Mouse (Mus musculus) pancreas, adult 10 weeks (tissue): ENCODE results near the gene Olfr24. TPM values are rescaled to one million over a fixed set of nuclear protein-coding genes. Genes with fewer than 3 reads are reported as not detected.

ENCODE experiments used
- polyA plus RNA-seq: library from polyadenylated mRNA; stranded (reverse); fragments of 350-450 nt; fragmentation: Illumina TruSeq; extraction: RNeasy Lipid Tissue Mini Kit (QIAGEN cat#74804); gene quantifications from one replicate; pipeline ENCODE4 v1.2.3, GENCODE M21; 2015; ENCODE audit warnings: low read depth, low replicate concordance; ENCODE audit not compliant: insufficient read depth

Olfr24 gene
- polyA plus RNA-seq = not detected

DNA sequence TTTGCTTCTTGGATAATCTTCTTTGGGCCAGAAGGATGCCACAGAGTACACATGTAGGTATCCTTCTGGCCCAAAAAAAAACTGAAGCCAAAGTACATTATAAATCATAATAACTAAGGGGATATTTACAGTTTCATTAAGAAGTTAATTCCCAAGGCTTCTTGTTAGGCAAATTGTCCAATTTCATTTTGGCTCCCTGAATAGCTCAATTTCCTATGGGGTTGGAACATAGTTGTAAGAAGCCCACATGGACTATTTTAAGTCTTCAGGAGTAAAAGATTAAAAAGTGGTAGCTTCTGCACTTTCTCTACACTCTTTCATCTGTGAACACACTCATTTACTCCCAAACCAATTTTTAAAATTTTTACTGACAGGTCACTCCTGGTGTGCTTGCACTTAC is at the start of gene Olfr24:
Gene Olfr24 (minus strand): TSS at position 101 of the 400 bp plus-strand sequence.

Other genes starting within 250 kb of the Olfr24 start
- gene Muc16, start 89.5 kb downstream of the Olfr24 start, polyA plus RNA-seq = 10.7 TPM
- not detected for gene Olfr828, start 55.5 kb upstream of the Olfr24 start, polyA plus RNA-seq
- gene Olfr829, start 90.9 kb upstream of the Olfr24 start, polyA plus RNA-seq = not detected
- gene Olfr830, start 110.7 kb upstream of the Olfr24 start, polyA plus RNA-seq = not detected
- gene Olfr832, start 173.1 kb upstream of the Olfr24 start, polyA plus RNA-seq = not detected
- gene Olfr834, start 224.0 kb upstream of the Olfr24 start, polyA plus RNA-seq = not detected